Comparison of ENCODE assay signal across 28 mouse cellular contexts in genomic region chr10:13209930-13210637, GRCm38 (mm10). TPM values are rescaled to one million over a fixed set of nuclear protein-coding genes. Genes with fewer than 3 reads are reported as not detected.
A peak's percentile ranks its signal among the peaks of the same experiment; 100 is the strongest.
DNase-seq lines count a peak whose midpoint lies in the region; ATAC-seq and TF ChIP-seq lines count a peak whose summit lies in the region.
"Had no signal": no experiment of that assay in that cellular context is flagged by ENCODE, and none has a peak within 500 bp of the region (broad histone marks: within the 10 kb centered on the region; RNA-seq: fewer than 3 reads in every experiment).

No protein-coding gene starts in this region.

- H3K36me3 ChIP-seq in heart, embryonic 15.5 days, result no peaks in the 10 kb centered on the region
- no peaks in the 10 kb centered on the region for H3K36me3 ChIP-seq in lung, embryonic 15.5 days
- H3K36me3 ChIP-seq in intestine, embryonic 15.5 days, result no peaks in the 10 kb centered on the region
- no peaks in the 10 kb centered on the region for H3K36me3 ChIP-seq in stomach, postnatal 0 days (ENCODE audit: control insufficient read depth, insufficient read depth, low read length)
- H3K36me3 ChIP-seq: hindbrain, embryonic 12.5 days; midbrain, embryonic 12.5 days; neural tube, embryonic 15.5 days had no signal

- no peak for TF ChIP-seq EP300 in stomach, postnatal 0 days (optimal IDR thresholded peaks at IDR 0.05)

- TF ChIP-seq CTCF in stomach, postnatal 0 days (IDR thresholded peaks at IDR 0.05; ENCODE audit: low read depth), result no peak

- H3K4me2 ChIP-seq in heart, embryonic 15.5 days, result no peak overlapping the region
- no peak overlapping the region for H3K4me2 ChIP-seq in lung, embryonic 15.5 days
- H3K4me2 ChIP-seq in intestine, embryonic 15.5 days (replicated peaks), result no peak overlapping the region
- no peak overlapping the region for H3K4me2 ChIP-seq in stomach, postnatal 0 days (replicated peaks; ENCODE audit: low read depth)
- H3K4me2 ChIP-seq: embryonic facial prominence, embryonic 13.5 days; hindbrain, embryonic 12.5 days; midbrain, embryonic 12.5 days; neural tube, embryonic 15.5 days had no signal

- peaks cover 30% of the 10 kb centered on the region for H3K4me1 ChIP-seq in heart, embryonic 15.5 days (replicated peaks)
- H3K4me1 ChIP-seq in lung, embryonic 15.5 days, result peaks cover 39% of the 10 kb centered on the region
- peaks cover 9% of the 10 kb centered on the region; the same call in 1 of the 2 replicates for H3K4me1 ChIP-seq in intestine, embryonic 15.5 days (replicated peaks)
- no peaks in the 10 kb centered on the region for H3K4me1 ChIP-seq in stomach, postnatal 0 days (replicated peaks; ENCODE audit: control insufficient read depth, insufficient read depth)
- H3K4me1 ChIP-seq: hindbrain, embryonic 12.5 days; neural tube, embryonic 15.5 days had no signal

- ATAC-seq in heart, embryonic 15.5 days (replicated peaks; ENCODE audit: insufficient number of reproducible peaks, insufficient read depth, low FRiP score, low read depth), result no peak
- peak; percentile 90 for ATAC-seq in lung, embryonic 15.5 days (ENCODE audit: borderline replicate concordance, extremely low read depth, low FRiP score, low TSS enrichment)
- peak; percentile 80 for ATAC-seq in intestine, embryonic 15.5 days
- ATAC-seq in stomach, postnatal 0 days (ENCODE audit: low FRiP score, low TSS enrichment), result peak; percentile 21; the same call in 1 of the 2 replicates
- ATAC-seq: activated CD4-positive, CD25-positive, alpha-beta regulatory T cell, adult 4 months; Patski had no signal

- H3K9me3 ChIP-seq in heart, embryonic 15.5 days (replicated peaks), result no peaks in the 10 kb centered on the region
- H3K9me3 ChIP-seq in lung, embryonic 15.5 days, result no peaks in the 10 kb centered on the region
- H3K9me3 ChIP-seq in intestine, embryonic 15.5 days, result no peaks in the 10 kb centered on the region
- no peaks in the 10 kb centered on the region for H3K9me3 ChIP-seq in stomach, postnatal 0 days (ENCODE audit: control insufficient read depth, low read length)
- H3K9me3 ChIP-seq: embryonic facial prominence, embryonic 13.5 days; forebrain, embryonic 10.5 days; hindbrain, embryonic 12.5 days; midbrain, embryonic 12.5 days; neural tube, embryonic 15.5 days had no signal

- intact Hi-C loops in heart, postnatal 36 days (cut with DNase I), result no loop called here

- 35% methylated on average over 8 of the region's 8 CpGs for WGBS in heart, embryonic 15.5 days
- 13% methylated on average over 8 of the region's 8 CpGs for WGBS in lung, embryonic 15.5 days
- 23% methylated on average over 8 of the region's 8 CpGs for WGBS in intestine, embryonic 15.5 days
- WGBS in stomach, postnatal 0 days, result 30% methylated on average over 8 of the region's 8 CpGs

- no peaks in the 10 kb centered on the region for H3K27me3 ChIP-seq in heart, embryonic 15.5 days
- H3K27me3 ChIP-seq in lung, embryonic 15.5 days, result no peaks in the 10 kb centered on the region
- no peaks in the 10 kb centered on the region for H3K27me3 ChIP-seq in intestine, embryonic 15.5 days (replicated peaks)
- H3K27me3 ChIP-seq in stomach, postnatal 0 days (ENCODE audit: control insufficient read depth, insufficient read depth, low read length), result no peaks in the 10 kb centered on the region
- H3K27me3 ChIP-seq: embryonic facial prominence, embryonic 13.5 days; hindbrain, embryonic 12.5 days; midbrain, embryonic 12.5 days; neural tube, embryonic 15.5 days; Patski had no signal

- peak overlapping the region; percentile 49 for H3K27ac ChIP-seq in heart, embryonic 15.5 days
- H3K27ac ChIP-seq in lung, embryonic 15.5 days, result peak overlapping the region; percentile 81
- H3K27ac ChIP-seq in intestine, embryonic 15.5 days, result peak overlapping the region; percentile 45; the same call in 1 of the 2 replicates
- no peak overlapping the region; the same call in 1 of the 2 replicates for H3K27ac ChIP-seq in stomach, postnatal 0 days (replicated peaks)
- H3K27ac ChIP-seq: forebrain, embryonic 10.5 days; gastrocnemius, adult 2 months; hindbrain, embryonic 12.5 days; midbrain, embryonic 12.5 days; neural tube, embryonic 15.5 days had no signal

- no peak overlapping the region for H3K9ac ChIP-seq in heart, embryonic 15.5 days
- H3K9ac ChIP-seq in lung, embryonic 15.5 days, result no peak overlapping the region
- H3K9ac ChIP-seq in intestine, embryonic 15.5 days, result no peak overlapping the region
- H3K9ac ChIP-seq in stomach, postnatal 0 days (ENCODE audit: low read length), result no peak overlapping the region
- H3K9ac ChIP-seq: embryonic facial prominence, embryonic 13.5 days; hindbrain, embryonic 12.5 days; midbrain, embryonic 12.5 days; neural tube, embryonic 15.5 days had no signal

- no peak overlapping the region for H3K4me3 ChIP-seq in heart, embryonic 15.5 days
- H3K4me3 ChIP-seq in lung, embryonic 15.5 days, result no peak overlapping the region
- no peak overlapping the region for H3K4me3 ChIP-seq in intestine, embryonic 15.5 days (replicated peaks)
- no peak overlapping the region for H3K4me3 ChIP-seq in stomach, postnatal 0 days (ENCODE audit: low read depth, low read length)
- H3K4me3 ChIP-seq: embryonic facial prominence, embryonic 13.5 days; forebrain, embryonic 10.5 days; gastrocnemius, adult 2 months; hindbrain, embryonic 12.5 days; midbrain, embryonic 12.5 days; neural tube, embryonic 15.5 days had no signal

- DNase-seq in heart, postnatal 36 days, result no peak
- DNase-seq in lung, postnatal 14 days, result no peak
- DNase-seq in stomach, postnatal 0 days (ENCODE audit: low spot score), result no peak
- DNase-seq in urinary bladder, postnatal 14 days (ENCODE audit: low spot score), result no peak
- DNase-seq: adrenal gland, postnatal 36 days; cerebellum, adult 8-10 months; gastrocnemius, adult 2 months; kidney, adult 18-20 months; layer of hippocampus, postnatal 36 days; lung, postnatal 36 days; thymus, adult 18-20 months had no signal

RNA-seq across cellular contexts. Expression of gene Ltv1, which starts 17.1 kb away (rescaled TPM):
- polyA plus RNA-seq in heart, embryonic 15.5 days (2015; fragmentation: Nextera tagmentation; extraction: Ambion mirVana), result 42.7 and 46.0 TPM in 2 replicates
- total RNA-seq in heart, postnatal 36 days (2021), result 10 to 100 TPM; 19.3 to 26.7 TPM
- 70.5 and 71.3 TPM in 2 replicates for polyA plus RNA-seq in lung, embryonic 15.5 days (2015; fragmentation: Nextera tagmentation; extraction: Ambion mirVana)
- polyA plus RNA-seq in intestine, embryonic 15.5 days (2015; fragmentation: Nextera tagmentation; extraction: Ambion mirVana), result 74.6 and 82.0 TPM in 2 replicates
- polyA plus RNA-seq in stomach, postnatal 0 days (2015; fragmentation: Nextera tagmentation; extraction: Ambion mirVana), result 58.2 and 63.1 TPM in 2 replicates

RNA-seq across cellular contexts. Expression of gene Zc2hc1b, which starts 32.3 kb away (rescaled TPM):
- polyA plus RNA-seq in heart, embryonic 15.5 days (2015; fragmentation: Nextera tagmentation; extraction: Ambion mirVana), result not detected in 2 replicates
- total RNA-seq in heart, postnatal 36 days (2021), result not detected
- not detected in 2 replicates for polyA plus RNA-seq in lung, embryonic 15.5 days (2015; fragmentation: Nextera tagmentation; extraction: Ambion mirVana)
- not detected in 2 replicates for polyA plus RNA-seq in intestine, embryonic 15.5 days (2015; fragmentation: Nextera tagmentation; extraction: Ambion mirVana)
- not detected in 2 replicates for polyA plus RNA-seq in stomach, postnatal 0 days (2015; fragmentation: Nextera tagmentation; extraction: Ambion mirVana)
- total RNA-seq: adrenal gland, postnatal 36 days; common myeloid progenitor, adult 5-6 weeks; gastrocnemius, adult 2 months; granulocyte monocyte progenitor cell, adult 5-6 weeks; layer of hippocampus, adult 18-20 months; layer of hippocampus, postnatal 36 days; left cerebral cortex, postnatal 36 days; liver, adult 2 months had no signal
- polyA plus RNA-seq: activated CD4-positive, CD25-positive, alpha-beta regulatory T cell, adult 4 months; C2C12; embryonic facial prominence, embryonic 13.5 days; forebrain, embryonic 10.5 days; hindbrain, embryonic 12.5 days; liver, adult 2 months; midbrain, embryonic 12.5 days; neural tube, embryonic 15.5 days; Patski; urinary bladder, adult 2 months had no signal
